Mouse (Mus musculus): ENCODE measurements around the gene Gtf2ird1.
"Not testable (repeated sequence)": the region's sequence is repeated elsewhere in the genome, so short reads cannot be mapped to it uniquely, and the experiment has no call there.

The Gtf2ird1 gene

DNA sequence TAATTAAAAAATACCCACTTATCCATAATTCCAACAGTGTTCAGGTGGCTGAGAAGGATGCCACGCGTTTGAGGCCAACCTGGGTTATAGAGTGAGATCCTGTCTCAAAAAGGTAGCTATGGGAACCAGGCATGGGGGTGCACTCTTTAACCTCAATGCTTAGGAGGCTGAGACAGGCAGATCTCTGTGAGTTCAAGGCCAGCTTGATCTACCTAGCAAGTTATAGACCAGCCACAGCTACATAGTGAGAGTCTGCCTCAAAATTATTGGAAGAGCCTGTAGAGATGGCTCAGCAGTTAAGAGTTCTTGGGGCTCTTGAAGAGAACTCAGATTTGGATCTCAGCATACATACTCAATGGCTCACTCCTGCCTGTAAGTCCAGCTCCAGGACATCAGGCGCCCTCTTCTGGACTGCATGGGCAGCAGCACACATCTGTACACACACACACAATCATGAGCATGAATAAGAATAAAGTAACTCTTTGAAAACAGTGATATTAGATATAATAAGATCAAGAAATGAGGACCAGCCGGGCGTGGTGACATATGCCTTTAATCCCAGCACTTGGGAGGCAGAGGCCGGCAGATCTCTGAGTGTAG, 18.6 kb upstream of the Gtf2ird1 start:
- DNase-seq (ENCODE audit: low read depth, low spot score) = no peak

DNA sequence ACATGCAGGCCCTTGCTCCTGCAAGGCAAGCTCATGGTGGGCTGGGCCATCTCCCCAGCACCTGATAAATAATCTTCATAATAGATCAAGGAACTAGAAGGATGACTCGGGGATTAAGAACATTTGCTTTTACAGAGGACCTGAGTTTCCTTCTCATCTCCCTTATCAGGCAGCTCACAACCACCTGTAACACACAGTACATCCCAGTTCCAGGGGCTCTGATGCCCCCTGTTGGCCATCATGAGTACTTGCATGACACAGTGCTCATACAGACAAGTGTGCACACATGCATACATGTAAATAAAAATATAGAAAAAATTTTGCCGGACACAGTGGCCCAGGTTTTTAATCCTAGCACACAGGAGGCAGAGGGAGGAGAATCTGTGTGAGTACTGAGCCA, 17.4 kb upstream of the Gtf2ird1 start:
- DNase-seq (ENCODE audit: low read depth, low spot score) = no peak

DNA sequence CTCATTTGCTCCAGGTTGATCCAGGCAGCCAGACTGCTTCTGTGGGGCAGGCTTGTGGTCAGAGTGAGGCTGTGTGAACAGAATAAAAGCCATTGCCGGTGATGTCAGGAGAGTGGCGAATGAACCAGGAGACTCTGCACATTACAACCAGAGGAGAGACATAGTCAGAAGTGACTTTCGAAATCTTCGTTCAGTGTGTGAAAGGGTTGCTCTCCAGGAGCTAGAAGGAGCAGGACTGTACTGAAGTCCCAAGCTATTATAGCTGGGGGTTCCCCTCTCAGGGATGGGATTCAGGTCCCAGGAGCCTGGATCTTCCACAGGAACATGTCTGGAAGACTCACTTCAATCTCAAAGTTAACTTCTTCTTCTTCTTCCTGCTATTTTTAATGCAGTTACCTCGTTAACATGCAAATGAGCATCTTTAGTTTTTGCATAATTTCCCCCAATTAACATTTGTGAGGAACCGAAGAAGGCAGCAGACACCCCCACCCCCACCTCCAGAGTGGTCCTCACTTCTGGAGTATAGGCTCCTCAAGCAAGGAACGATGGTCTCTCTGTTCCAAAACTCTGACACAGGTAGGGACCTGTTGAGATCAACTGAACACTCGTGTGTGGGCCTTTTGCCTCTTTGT, 14.1 kb upstream of the Gtf2ird1 start:
- no peak for DNase-seq (ENCODE audit: low read depth, low spot score)

DNA sequence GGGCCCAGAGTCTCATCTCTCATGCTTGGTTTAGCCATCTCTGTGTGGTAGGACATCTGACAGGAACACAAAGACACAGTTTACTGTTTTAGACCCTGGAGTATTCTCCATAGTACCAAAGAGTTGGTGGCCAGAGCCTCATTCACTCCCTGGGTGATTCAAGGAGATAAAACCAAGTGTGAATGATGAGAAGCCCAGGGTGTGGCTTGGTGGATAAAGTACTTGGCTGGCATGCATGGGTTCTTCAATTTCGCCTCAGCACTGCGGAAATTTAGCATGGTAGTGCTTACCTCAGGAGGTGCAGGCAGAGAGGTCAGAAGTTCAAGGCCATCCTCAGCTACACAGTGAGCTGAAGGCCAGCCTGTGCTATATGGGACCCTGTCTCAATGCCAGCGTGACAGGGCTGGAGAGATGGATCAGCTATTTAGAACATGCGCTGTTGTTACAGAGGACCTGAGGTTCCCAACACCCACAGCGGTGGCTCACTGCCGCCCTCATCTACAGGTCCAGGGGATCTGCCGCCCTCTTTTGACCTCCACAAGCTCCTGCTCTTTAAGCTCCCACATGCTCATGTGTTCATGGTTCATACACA, 13.1 kb upstream of the Gtf2ird1 start:
- no peak for DNase-seq (ENCODE audit: low read depth, low spot score)

DNA sequence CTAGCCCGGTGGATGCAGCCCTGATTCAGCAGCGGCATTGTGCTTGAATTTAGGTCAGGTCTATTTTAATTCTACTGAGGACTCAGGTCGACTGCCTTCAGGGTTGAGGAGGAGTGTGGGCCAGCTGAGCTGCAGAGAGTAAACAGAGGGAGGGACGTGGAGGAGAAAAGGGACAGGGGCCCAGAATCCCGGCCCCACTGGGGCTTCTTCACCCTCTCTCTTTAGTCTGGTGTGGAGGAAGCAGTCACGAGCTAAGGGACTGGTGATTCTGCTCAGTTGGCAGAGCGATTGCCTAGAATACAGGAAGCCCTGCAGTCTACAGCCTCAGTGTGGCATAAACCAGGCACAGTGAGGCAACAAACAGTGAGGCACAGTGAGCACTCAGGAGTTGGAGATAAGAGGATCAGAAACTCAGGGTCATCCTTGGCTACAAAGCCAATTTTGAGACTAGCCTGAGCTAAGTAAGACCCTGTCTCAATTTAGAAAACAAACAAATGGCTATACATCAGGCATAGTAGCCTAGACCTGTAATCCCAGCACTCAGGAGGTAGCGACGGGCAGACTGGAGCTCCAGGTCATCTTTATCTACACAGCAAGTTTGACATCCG, 11.7 kb upstream of the Gtf2ird1 start:
- no peak for DNase-seq (ENCODE audit: low read depth, low spot score)

DNA sequence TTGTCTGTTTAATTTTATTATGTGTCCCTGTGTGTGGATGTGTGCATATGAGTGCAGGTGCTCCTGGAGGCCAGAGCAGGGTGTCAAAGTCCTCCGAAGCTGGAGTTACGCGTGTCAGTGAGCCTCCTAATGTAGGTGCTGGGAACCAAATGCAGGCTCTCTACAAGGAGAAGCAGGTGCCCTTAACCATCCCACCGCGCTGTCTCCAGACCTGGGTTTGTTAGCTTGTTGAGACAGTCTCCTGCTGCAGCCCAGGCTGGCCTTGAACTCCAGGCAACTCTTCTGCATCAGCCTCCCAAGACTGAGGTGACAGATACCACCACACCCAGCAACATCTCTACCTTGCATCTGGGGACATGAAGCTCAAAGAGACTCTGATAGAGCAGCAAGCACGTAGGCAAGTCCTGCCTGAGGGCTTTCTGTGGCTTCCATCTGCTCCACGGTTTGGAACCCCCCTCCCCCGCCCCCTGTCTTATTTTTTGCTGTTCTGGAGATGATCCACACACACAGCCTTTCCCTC, 10.6 kb upstream of the Gtf2ird1 start:
- no peak for DNase-seq (ENCODE audit: low read depth, low spot score)

DNA sequence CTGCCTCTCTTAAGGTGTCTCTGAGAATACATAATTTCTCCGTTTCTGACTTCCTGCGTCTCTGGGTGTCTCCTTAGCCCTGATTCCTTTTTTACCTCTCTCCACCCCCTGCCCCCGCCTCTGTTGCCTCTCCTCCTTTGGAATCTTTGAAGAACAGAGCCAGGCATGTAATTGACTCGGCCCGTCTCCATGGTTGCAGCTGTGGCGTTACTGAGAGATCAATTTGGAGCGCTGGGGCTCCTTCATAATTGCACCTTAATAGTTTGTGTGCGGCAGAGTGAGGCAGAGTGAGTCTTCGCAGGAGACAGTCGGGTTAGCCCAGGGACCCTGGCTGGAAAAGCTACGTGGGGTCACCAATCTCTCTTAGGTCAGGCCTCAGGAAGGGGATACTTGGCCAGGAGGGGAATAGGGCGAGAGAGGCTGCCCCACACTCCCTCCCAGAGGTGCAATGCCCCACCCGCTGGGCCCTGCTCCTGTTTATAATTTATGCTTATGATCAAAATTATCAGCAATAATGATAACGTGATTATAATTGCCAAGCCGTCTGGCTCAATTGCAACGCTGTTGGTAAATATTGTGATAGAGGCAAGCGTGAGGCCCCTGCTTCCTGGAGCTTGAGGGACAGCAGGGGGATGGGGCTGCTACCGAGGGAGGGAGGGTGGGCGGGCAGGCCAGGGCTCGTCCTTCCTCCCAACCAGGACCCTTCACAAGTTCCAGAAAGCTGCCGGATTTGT, 9.9 kb upstream of the Gtf2ird1 start:
- peak; percentile 49 for DNase-seq (ENCODE audit: low read depth, low spot score)

DNA sequence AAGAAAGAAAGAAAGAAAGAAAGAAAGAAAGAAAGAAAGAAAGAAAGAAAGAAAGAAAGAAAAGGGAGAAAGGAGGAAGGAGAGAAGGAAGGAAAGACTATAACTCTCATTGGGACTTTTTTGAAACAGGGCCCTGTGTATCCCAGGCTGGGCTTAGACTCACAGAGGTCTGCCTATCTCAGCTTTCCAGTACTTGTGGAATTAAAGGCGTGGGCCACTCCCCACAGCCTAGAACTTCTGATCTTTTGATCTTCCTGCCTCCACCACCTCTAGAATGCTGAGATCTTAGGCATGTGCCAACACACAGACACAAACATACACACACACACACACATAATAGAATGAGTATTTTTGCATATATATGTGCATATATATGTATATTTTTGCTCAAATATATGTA, 8.7 kb upstream of the Gtf2ird1 start:
- no peak for DNase-seq (ENCODE audit: low read depth, low spot score)

DNA sequence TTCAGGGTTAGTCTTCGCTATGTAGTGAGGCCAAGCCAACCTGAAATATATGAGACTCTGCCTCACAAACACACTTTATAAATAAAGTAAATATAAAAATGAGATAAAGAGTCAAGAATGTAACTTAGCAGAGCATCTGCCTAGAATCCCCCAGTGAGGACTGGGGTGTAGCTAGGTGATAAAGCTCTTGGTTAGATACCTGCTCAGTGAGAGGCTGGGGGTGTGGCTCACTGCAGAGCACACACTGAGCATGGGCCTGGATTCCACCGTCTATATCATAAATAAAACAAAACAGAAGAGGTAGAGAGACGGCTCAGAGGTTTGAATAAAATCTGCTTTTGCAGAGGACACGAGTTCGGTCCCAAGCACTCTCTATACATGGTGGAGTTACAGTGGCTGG, 7.7 kb upstream of the Gtf2ird1 start:
- DNase-seq (ENCODE audit: low read depth, low spot score) = no peak

DNA sequence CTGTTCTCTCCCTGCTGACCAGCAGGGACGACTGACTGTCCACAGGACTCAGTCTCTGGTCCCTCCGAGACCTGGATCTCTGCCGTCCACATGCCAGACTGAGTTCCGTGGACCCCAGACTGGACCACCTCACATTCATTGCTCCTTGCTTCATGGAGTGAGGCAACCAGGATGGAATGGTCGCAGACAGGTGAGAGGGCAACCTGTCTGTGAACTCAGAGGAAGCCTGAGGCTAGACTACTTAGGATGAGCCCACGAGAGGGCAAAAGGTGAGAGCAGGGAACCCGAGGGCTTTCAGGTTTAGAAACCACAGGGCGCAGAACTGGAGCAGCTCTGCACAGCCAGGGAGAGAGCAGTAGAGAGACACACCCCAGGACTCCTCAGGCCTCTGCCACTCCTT, 6.2 kb upstream of the Gtf2ird1 start:
- no peak for DNase-seq (ENCODE audit: low read depth, low spot score)

DNA sequence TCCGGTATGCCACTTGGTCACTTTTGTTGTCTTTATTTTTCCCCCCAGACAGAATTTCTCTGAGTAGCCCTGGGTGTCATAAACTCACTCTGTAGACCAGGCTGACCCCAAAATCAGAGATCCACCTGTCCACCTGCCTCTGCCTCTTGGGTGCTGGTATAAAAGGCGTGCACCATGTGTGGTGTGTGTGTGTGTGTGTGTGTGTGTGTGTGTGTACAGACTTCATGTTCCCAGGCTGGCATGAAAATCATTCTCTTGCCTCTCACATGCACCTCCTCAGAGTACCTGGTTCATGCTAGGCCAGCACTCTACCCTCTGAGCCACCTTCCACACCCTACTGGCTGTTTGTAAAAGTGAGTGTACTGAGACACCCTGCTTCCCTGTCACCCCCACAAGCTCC, 5.8 kb upstream of the Gtf2ird1 start:
- no peak for DNase-seq (ENCODE audit: low read depth, low spot score)

DNA sequence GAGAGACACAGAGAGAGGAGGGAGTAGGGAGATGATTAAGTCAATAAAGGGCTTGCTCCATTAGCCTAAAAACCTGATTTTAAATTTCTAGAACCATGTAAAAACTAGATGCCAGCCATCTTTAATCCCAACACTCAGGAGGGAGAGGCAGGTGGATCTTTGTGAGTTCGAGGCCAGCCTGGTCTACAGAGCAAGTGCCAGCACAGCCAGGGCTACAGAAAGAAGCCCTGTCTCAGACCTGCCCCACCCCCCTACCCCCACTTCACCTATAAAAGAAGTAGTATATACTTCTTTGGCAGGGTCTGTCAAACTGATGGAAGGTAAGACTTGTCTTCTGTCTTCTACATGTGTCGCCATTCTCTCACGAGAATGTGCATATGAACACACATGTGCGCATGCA, 4.0 kb upstream of the Gtf2ird1 start:
- no peak for DNase-seq (ENCODE audit: low read depth, low spot score)

DNA sequence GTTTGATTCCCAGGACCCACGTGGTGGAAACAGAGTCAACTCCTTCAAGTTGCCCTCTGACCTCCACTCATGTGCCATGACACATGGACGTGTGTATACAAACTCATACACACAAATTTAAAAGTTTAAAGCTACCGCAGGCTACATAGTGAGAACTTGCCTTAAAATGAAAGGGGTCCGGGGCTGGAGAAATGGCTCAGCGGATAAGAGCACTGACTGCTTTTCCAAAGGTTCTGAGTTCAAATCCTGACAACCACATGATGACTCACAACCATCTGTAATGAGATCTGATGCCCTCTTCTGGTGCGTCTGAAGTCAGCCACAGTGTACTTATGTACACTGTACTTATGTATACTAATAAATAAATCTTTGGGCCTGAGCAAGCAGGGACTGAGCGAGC, 2.6 kb upstream of the Gtf2ird1 start:
- no peak for DNase-seq (ENCODE audit: low read depth, low spot score)

DNA sequence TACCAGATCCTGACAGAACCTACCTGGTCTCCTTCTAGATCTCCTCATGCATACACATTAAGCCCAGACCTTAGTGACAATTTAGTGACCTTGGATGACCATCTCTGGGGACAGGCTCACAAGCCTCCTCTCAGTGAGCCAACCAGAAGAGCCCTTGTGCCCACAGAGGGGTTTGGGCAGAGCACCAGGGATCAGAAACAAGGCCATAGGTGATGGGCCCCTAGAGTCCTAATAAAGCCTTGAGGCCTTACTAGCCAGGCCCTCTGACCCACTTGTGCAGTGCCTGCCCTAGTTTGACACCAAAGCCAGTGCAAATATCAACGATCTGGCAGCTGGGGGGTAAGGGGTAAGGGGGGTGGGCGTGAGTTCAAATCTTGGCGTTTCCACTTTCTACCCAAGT, 1.9 kb upstream of the Gtf2ird1 start:
- DNase-seq (ENCODE audit: low read depth, low spot score) = no peak

DNA sequence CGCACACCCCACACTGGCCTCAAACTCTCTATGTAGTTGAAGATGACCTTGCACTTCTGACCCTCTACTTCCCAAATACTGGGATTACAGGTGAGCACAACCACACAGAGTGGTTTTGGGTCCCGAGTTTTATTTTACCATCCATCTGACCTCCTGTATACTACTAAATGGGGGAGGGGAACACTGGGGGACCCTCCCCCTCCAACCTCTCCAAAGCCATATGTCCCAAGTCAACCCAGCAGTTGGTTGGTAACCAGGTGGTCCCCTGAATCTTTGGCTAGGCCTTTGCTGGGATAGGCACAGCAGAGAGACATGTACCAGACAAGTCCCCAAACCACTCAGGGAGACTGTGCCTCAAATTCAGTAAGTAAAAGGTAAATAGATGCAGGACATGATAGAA, 855 bp upstream of the Gtf2ird1 start:
- no peak for DNase-seq (ENCODE audit: low read depth, low spot score)

DNA sequence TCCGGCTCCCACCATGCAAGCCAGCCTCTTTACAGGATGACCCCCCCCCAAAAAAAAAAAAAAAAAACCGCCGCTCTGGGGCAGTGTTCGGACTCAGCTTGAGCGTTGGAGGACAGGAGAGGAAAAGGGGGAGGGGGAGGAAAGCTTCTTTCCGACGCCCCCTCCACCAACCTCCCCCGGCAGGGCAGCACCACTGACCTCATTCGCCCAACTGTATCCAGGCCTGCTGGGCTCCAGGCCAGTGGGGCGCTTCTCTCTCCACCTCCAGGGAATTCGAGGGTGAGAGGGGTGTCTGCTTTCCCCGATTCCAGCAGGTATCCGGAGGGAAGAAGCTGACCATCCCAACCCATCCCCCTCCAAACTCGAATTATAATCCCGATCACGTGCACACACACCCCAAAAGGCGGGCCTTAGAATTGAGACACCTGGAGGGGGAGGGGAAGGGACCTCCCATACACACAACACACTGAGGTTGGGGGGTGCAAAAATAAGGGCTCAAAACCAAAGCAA, 547 bp downstream of the Gtf2ird1 start:
- peak; percentile 73 for DNase-seq (ENCODE audit: low read depth, low spot score)

DNA sequence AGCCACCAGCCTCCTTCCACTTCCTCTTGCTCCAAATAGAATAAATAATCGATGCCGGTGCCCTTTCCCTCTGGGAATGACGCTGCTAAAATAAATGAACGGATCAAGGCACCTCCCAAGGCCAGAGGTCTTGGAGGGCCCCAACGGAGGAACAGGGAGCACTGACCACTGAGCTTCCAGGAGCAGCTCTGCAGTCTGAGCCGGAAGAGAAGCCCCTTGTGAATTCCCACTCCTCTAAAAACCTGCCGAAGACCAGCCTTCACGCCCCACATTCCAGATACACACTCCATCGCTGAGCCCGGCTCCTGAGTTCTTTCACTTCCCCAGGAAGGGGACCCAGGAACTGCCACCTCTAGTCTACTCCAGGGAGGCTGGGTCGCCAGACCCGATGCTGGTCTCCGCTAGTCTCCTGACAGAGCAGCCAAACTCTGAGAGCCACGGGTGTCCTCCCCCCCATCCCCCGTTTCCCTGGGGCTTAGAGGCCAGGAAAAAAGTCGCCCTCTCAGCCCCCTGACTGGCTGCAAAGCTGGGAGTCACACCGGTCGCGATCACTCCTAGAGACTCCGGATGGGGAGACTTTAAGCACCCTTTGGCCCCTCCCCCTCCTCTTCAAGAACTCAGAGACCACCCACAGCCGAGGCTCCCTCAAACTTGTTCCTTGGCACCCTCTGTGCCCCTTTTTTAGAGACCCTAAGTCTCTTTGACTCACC, 1.2 kb downstream of the Gtf2ird1 start:
- peak; percentile 68 for DNase-seq (ENCODE audit: low read depth, low spot score)

DNA sequence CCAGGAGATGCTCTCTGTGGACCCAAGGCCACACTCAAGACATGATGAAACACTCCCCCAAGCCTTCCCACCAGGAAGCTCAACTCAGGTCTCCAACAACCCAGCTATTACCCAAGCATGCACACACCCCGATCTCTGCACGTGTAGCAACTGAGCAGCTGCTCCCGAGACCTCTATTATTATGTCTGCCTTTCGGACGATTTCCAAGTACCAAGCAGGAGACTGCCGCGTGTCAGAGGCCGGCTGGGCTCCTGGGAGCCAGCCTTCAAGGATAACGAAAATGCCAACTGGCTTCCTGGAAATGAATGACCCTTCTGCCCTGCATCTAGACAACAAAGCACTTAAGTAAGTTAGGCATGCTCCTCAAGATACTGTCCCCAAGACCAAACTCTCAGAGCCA, 2.1 kb downstream of the Gtf2ird1 start:
- DNase-seq (ENCODE audit: low read depth, low spot score) = no peak

DNA sequence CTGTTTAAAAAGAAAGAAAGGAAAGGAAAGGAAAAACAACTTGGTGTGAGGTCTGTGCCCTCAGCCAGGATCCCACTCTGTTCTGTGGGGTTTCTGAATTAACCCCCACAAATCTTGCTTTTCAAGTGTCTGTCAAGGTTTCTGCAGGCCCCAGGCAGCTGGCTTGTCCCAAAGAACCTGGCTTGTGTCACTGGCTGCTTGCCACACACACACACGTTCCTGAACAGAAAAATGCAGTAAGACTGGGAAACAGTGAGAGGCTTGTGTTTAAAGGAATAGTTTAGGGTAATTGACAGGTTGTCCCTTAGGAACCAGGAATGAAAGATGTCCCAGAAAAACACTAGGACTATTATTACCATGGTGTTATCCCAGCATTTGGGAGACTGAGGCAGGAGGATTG, 2.9 kb downstream of the Gtf2ird1 start:
- DNase-seq (ENCODE audit: low read depth, low spot score) = no peak

DNA sequence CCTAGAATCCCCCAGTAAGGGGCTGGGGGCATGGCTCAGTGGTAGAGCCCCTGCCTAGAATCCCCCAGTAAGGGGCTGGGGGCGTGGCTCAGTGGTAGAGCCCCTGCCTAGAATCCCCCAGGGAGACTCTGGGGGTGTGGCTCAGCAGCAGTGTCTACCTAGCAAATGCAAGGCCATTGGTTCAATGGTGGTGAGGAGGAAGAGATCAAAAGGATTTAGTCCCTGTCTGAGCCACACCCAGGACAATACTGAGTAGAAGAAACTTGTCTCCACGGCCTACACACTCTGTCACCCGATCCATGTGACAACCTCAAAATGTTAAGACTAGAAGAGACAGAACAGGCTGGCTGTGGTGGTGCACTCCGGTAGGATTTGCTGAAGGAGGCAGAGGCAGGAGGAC, 9.8 kb downstream of the Gtf2ird1 start:
- not testable (repeated sequence) for DNase-seq (ENCODE audit: low read depth, low spot score)

DNA sequence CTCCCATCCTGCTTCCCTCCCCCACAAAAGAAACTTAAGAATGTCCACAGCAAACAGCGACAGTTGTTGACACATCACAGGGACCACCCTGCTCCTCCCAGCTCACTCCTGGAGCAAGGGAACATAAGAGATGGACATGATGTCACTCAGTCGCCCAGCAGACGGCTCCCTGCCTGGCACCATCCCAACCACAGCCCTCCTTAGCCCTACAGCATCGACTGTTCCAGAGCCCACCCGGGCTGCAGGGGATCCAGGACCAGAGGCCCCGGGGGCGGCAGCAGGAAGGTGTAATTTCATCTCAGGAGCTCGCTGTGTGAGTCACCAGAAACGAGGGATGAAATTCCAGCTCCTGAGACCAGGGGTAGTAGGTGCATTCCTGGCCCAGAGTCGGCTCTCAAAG, 10.6 kb downstream of the Gtf2ird1 start:
- DNase-seq (ENCODE audit: low read depth, low spot score) = peak; percentile 63
